Mouse (Mus musculus): ENCODE results near the gene Vps35. TPM values are rescaled to one million over a fixed set of nuclear protein-coding genes. Genes with fewer than 3 reads are reported as not detected.

Gene Vps35
- 471 TPM for polyA plus RNA-seq (2014; fragmentation: Illumina TruSeq; extraction: RNeasy Lipid Tissue Mini Kit (QIAGEN cat#74804); ENCODE audit: low read depth, low replicate concordance)

GRCm38 (mm10) chr8:85299434-85300077 lies at the start of gene Vps35, which contains the start of gene Orc6:
TSS of gene Vps35 (minus strand) at chr8:85299802.
TSS of gene Orc6 (plus strand) at chr8:85299632.

DNA sequence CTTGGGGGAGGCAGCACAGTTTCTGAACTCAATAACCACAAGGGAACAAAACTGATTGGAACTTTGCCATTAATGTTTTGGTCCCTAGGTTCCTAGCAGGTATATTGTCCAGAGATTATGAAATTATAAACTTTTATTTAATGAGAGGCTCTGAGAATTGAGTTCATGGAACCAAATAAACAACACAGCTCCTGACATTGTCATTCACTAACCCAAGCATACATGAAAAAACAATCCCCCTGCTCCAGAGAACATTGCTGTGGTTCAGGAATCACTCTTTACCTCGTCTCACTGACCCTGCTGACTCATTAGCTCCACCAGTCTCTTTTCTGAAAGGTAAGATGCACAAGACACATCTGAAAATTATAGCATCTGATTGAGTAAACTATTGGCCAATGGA lies 73.9 kb downstream of the Vps35 start, which contains the start of gene Olfr371:
TSS of gene Olfr371 (plus strand) at position 301 of the 400 bp plus-strand sequence.

Other genes with a start within 250 kb of the Vps35 start
- gene Fbxw9, start 239.7 kb downstream of the Vps35 start, polyA plus RNA-seq (2014; fragmentation: Illumina TruSeq; extraction: RNeasy Lipid Tissue Mini Kit (QIAGEN cat#74804); ENCODE audit: low read depth, low replicate concordance): 1.0 TPM
- gene Gm5741, start 231.8 kb downstream of the Vps35 start, polyA plus RNA-seq (2014; fragmentation: Illumina TruSeq; extraction: RNeasy Lipid Tissue Mini Kit (QIAGEN cat#74804); ENCODE audit: low read depth, low replicate concordance): not detected
- gene Dhps, start 228.0 kb downstream of the Vps35 start, polyA plus RNA-seq (2014; fragmentation: Illumina TruSeq; extraction: RNeasy Lipid Tissue Mini Kit (QIAGEN cat#74804); ENCODE audit: low read depth, low replicate concordance): 14.2 TPM
- 10.6 TPM for gene Wdr83os, start 219.1 kb downstream of the Vps35 start, polyA plus RNA-seq (2014; fragmentation: Illumina TruSeq; extraction: RNeasy Lipid Tissue Mini Kit (QIAGEN cat#74804); ENCODE audit: low read depth, low replicate concordance)
- 2.3 TPM for gene Wdr83, start 218.5 kb downstream of the Vps35 start, polyA plus RNA-seq (2014; fragmentation: Illumina TruSeq; extraction: RNeasy Lipid Tissue Mini Kit (QIAGEN cat#74804); ENCODE audit: low read depth, low replicate concordance)
- 5.0 TPM for gene Man2b1, start 216.5 kb downstream of the Vps35 start, polyA plus RNA-seq (2014; fragmentation: Illumina TruSeq; extraction: RNeasy Lipid Tissue Mini Kit (QIAGEN cat#74804); ENCODE audit: low read depth, low replicate concordance)
- 2.5 TPM for gene Zfp791, start 176.7 kb downstream of the Vps35 start, polyA plus RNA-seq (2014; fragmentation: Illumina TruSeq; extraction: RNeasy Lipid Tissue Mini Kit (QIAGEN cat#74804); ENCODE audit: low read depth, low replicate concordance)
- gene Cks1brt, start 147.9 kb downstream of the Vps35 start, polyA plus RNA-seq (2014; fragmentation: Illumina TruSeq; extraction: RNeasy Lipid Tissue Mini Kit (QIAGEN cat#74804); ENCODE audit: low read depth, low replicate concordance): not detected
- not detected for gene Olfr371, start 73.8 kb downstream of the Vps35 start, polyA plus RNA-seq (2014; fragmentation: Illumina TruSeq; extraction: RNeasy Lipid Tissue Mini Kit (QIAGEN cat#74804); ENCODE audit: low read depth, low replicate concordance)
- gene Orc6, start 170 bp downstream of the Vps35 start, polyA plus RNA-seq (2014; fragmentation: Illumina TruSeq; extraction: RNeasy Lipid Tissue Mini Kit (QIAGEN cat#74804); ENCODE audit: low read depth, low replicate concordance): 38.1 TPM
- 0.17 TPM for gene Mylk3, start 86.5 kb upstream of the Vps35 start, polyA plus RNA-seq (2014; fragmentation: Illumina TruSeq; extraction: RNeasy Lipid Tissue Mini Kit (QIAGEN cat#74804); ENCODE audit: low read depth, low replicate concordance)
- 108 TPM for gene 4921524J17Rik, start 133.0 kb upstream of the Vps35 start, polyA plus RNA-seq (2014; fragmentation: Illumina TruSeq; extraction: RNeasy Lipid Tissue Mini Kit (QIAGEN cat#74804); ENCODE audit: low read depth, low replicate concordance)
- gene Gpt2, start 192.8 kb upstream of the Vps35 start, polyA plus RNA-seq (2014; fragmentation: Illumina TruSeq; extraction: RNeasy Lipid Tissue Mini Kit (QIAGEN cat#74804); ENCODE audit: low read depth, low replicate concordance): 78.7 TPM

All from adrenal gland, adult 10 weeks (tissue).